14 mouse cellular contexts compared by ENCODE assay signal in genomic region chr2:31948392-31948791, GRCm38 (mm10). TPM values are rescaled to one million over a fixed set of nuclear protein-coding genes. Genes with fewer than 3 reads are reported as not detected.
DNase-seq lines count a peak whose midpoint lies in the region; ATAC-seq and TF ChIP-seq lines count a peak whose summit lies in the region.
"Had no signal": no experiment of that assay in that cellular context is flagged by ENCODE, and none has a peak within 500 bp of the region (broad histone marks: within the 10 kb centered on the region; RNA-seq: fewer than 3 reads in every experiment).

No protein-coding gene starts in this region.

- H3K36me3 ChIP-seq in heart, embryonic 12.5 days, result no peaks in the 10 kb centered on the region
- H3K36me3 ChIP-seq in intestine, postnatal 0 days (ENCODE audit: control insufficient read depth, insufficient read depth), result no peaks in the 10 kb centered on the region
- H3K36me3 ChIP-seq: liver, embryonic 15.5 days; neural tube, embryonic 13.5 days had no signal

- H3K4me1 ChIP-seq in heart, embryonic 12.5 days (replicated peaks), result peaks cover 31% of the 10 kb centered on the region
- no peaks in the 10 kb centered on the region for H3K4me1 ChIP-seq in intestine, postnatal 0 days (replicated peaks; ENCODE audit: control insufficient read depth, insufficient read depth, low read length)

- H3K4me3 ChIP-seq in heart, embryonic 12.5 days, result no peak overlapping the region
- H3K4me3 ChIP-seq in intestine, postnatal 0 days (ENCODE audit: low read depth, low read length), result no peak overlapping the region
- H3K4me3 ChIP-seq: forebrain, embryonic 13.5 days; left cerebral cortex, adult 2 months; liver, embryonic 15.5 days; megakaryocyte, embryonic 14.5 days; neural tube, embryonic 13.5 days had no signal

- WGBS in heart, embryonic 12.5 days, result 66% methylated on average over 6 of the region's 6 CpGs
- WGBS in intestine, postnatal 0 days, result 53% methylated on average over 6 of the region's 6 CpGs

- no peak overlapping the region for H3K9ac ChIP-seq in heart, embryonic 12.5 days
- no peak overlapping the region for H3K9ac ChIP-seq in intestine, postnatal 0 days (ENCODE audit: low read depth, low read length)
- H3K9ac ChIP-seq: forebrain, embryonic 13.5 days; liver, embryonic 15.5 days; neural tube, embryonic 13.5 days had no signal

- H3K9me3 ChIP-seq in heart, embryonic 12.5 days (replicated peaks), result no peaks in the 10 kb centered on the region
- no peaks in the 10 kb centered on the region for H3K9me3 ChIP-seq in intestine, postnatal 0 days (ENCODE audit: control insufficient read depth)
- H3K9me3 ChIP-seq: forebrain, embryonic 13.5 days; liver, embryonic 15.5 days; megakaryocyte, embryonic 14.5 days; neural tube, embryonic 13.5 days had no signal

- TF ChIP-seq CTCF in intestine, postnatal 0 days (IDR thresholded peaks at IDR 0.05; ENCODE audit: low read depth), result peak; percentile 49

- peak; percentile 98 for DNase-seq in heart, adult 11 months
- DNase-seq in NIH3T3 (ENCODE audit: low read depth), result peak; percentile 97
- DNase-seq in gastrocnemius, postnatal 14 days, result peak; percentile 71
- no peak for DNase-seq in retina, embryonic 14.5 days (ENCODE audit: low spot score)
- no peak for DNase-seq in cerebellum, adult 8-10 months
- no peak for DNase-seq in kidney, adult 18-20 months

- H3K4me2 ChIP-seq in heart, embryonic 12.5 days, result no peak overlapping the region
- no peak overlapping the region for H3K4me2 ChIP-seq in intestine, postnatal 0 days (replicated peaks; ENCODE audit: low read depth)
- H3K4me2 ChIP-seq: forebrain, embryonic 13.5 days; liver, embryonic 15.5 days; neural tube, embryonic 13.5 days had no signal

- H3K27me3 ChIP-seq in heart, embryonic 12.5 days (replicated peaks), result peaks cover 9% of the 10 kb centered on the region; the same call in 1 of the 2 replicates
- H3K27me3 ChIP-seq in intestine, postnatal 0 days (replicated peaks; ENCODE audit: control insufficient read depth, insufficient read depth, low read length), result peaks cover 15% of the 10 kb centered on the region; the same call in 1 of the 2 replicates

- no peak overlapping the region for H3K27ac ChIP-seq in heart, embryonic 12.5 days (ENCODE audit: poor library complexity, severe bottlenecking)
- H3K27ac ChIP-seq in intestine, postnatal 0 days (ENCODE audit: low read depth, low read length), result no peak overlapping the region
- H3K27ac ChIP-seq: forebrain, embryonic 13.5 days; kidney, postnatal 0 days; left cerebral cortex, adult 2 months; liver, embryonic 15.5 days; neural tube, embryonic 13.5 days had no signal

- intact Hi-C loops in gastrocnemius, postnatal 14 days (cut with DNase I; ENCODE audit: low total_unique reads), result no loop called here

- ATAC-seq in heart, embryonic 12.5 days (ENCODE audit: insufficient number of reproducible peaks, low FRiP score), result no peak
- peak; percentile 48 for ATAC-seq in intestine, postnatal 0 days
- ATAC-seq: forebrain, embryonic 13.5 days had no signal

RNA-seq across cellular contexts. Expression of gene Aif1l, which starts 1.5 kb away (rescaled TPM):
- polyA plus RNA-seq in heart, embryonic 12.5 days (2016; fragmentation: Nextera tagmentation; extraction: Ambion mirVana), result 80.5 and 81.6 TPM in 2 replicates
- total RNA-seq in gastrocnemius, postnatal 14 days (2021), result 10 to 100 TPM; 16.0 to 18.2 TPM
- polyA plus RNA-seq in intestine, postnatal 0 days (2015; fragmentation: Nextera tagmentation; extraction: Ambion mirVana), result 8.1 and 8.2 TPM in 2 replicates

RNA-seq across cellular contexts. Expression of gene Nup214, which starts 25.8 kb away (rescaled TPM):
- polyA plus RNA-seq in heart, embryonic 12.5 days (2016; fragmentation: Nextera tagmentation; extraction: Ambion mirVana), result 59.8 and 63.4 TPM in 2 replicates
- total RNA-seq in gastrocnemius, postnatal 14 days (2021), result 10 to 100 TPM; 20.0 to 20.6 TPM
- 31.3 and 37.2 TPM in 2 replicates for polyA plus RNA-seq in intestine, postnatal 0 days (2015; fragmentation: Nextera tagmentation; extraction: Ambion mirVana)

Comparison
In these comparisons a context has a peak if more than half of its experiments do, and no peak if none do; other contexts are left out.
1. DNase-seq: peak in heart, adult 11 months (single experiment), NIH3T3 (single experiment) and gastrocnemius, postnatal 14 days (single experiment); none in retina, embryonic 14.5 days (single experiment), cerebellum, adult 8-10 months (single experiment) and kidney, adult 18-20 months (single experiment).